Mouse (Mus musculus) G1E (cell line): ENCODE data around the gene Osbpl10. TPM values are rescaled to one million over a fixed set of nuclear protein-coding genes. Genes with fewer than 3 reads are reported as not detected.

ENCODE experiments used
- ATAC-seq: 2 replicates; pipeline ENCODE4 v1.8.0; 2016; ENCODE audit warnings: mild to moderate bottlenecking; ENCODE audit not compliant: insufficient number of reproducible peaks, poor library complexity, low FRiP score, severe bottlenecking; ENCODE audit errors: extremely low read depth
- DNase-seq: peaks from one replicate; pipeline ENCODE4 v3.0.0; 2012; ENCODE audit warnings: low spot score
- H3K27me3 ChIP-seq: 2 replicates; pipeline ENCODE4 v1.6.1; 2012; ENCODE audit warnings: mild to moderate bottlenecking, low read length, inconsistent platforms; ENCODE audit not compliant: insufficient read depth
- H3K36me3 ChIP-seq: replicated peaks from 2 replicates; pipeline ENCODE3; 2012; ENCODE audit warnings: mild to moderate bottlenecking, inconsistent platforms
- H3K4me1 ChIP-seq: 2 replicates; pipeline ENCODE4 v1.6.1; 2012; ENCODE audit warnings: low read depth, low read length, inconsistent platforms, mixed read lengths; ENCODE audit not compliant: insufficient read depth
- H3K4me3 ChIP-seq: 2 replicates; pipeline ENCODE4 v1.5.1; 2012; ENCODE audit warnings: low read depth, mild to moderate bottlenecking, inconsistent platforms, low read length, moderate library complexity, mixed read lengths
- H3K9me3 ChIP-seq: replicated peaks from 2 replicates; pipeline ENCODE4 v1.6.1; 2012; ENCODE audit warnings: inconsistent platforms
- CTCF ChIP-seq: IDR thresholded peaks from 2 replicates; pipeline ENCODE4 v1.5.1; 2012; ENCODE audit warnings: low read depth, low read length, inconsistent platforms, mixed read lengths
- GATA1 ChIP-seq: IDR thresholded peaks from 2 replicates; pipeline ENCODE4 v1.6.1; 2012; ENCODE audit warnings: borderline replicate concordance, low read length, inconsistent platforms, mixed read lengths
- GATA2 ChIP-seq: IDR thresholded peaks from 2 replicates; pipeline ENCODE4 v1.6.1; 2012; ENCODE audit warnings: low read depth, low read length, inconsistent platforms, borderline replicate concordance
- POLR2AphosphoS5 ChIP-seq: IDR thresholded peaks from 2 replicates; pipeline ENCODE4 v1.6.1; 2012; ENCODE audit warnings: low read depth, low read length, inconsistent platforms; ENCODE audit not compliant: insufficient replicate concordance
- TAL1 ChIP-seq: conservative IDR thresholded peaks from 2 replicates; pipeline ENCODE4 v1.6.1; 2012; ENCODE audit warnings: low read depth, low read length, inconsistent platforms, mixed read lengths
- polyA plus RNA-seq: library from polyadenylated mRNA; stranded (reverse); fragments of >175 nt; gene quantifications from 2 replicates; pipeline ENCODE4 v1.2.3, GENCODE M21; 2012
- total RNA-seq, 2 experiments: library from RNA; stranded (forward) in 1 of 2; stranded (reverse) in 1 of 2; fragments of 200-1000 nt in 1 of 2; fragments of >200 nt in 1 of 2; fragmentation: Nextera tagmentation in 1 of 2; gene quantifications; 2 replicates each; pipeline ENCODE4 v1.2.3; 2014 to 2017

The Osbpl10 gene
- total and polyA plus RNA-seq, 3 experiments: 0.05 TPM; not detected in 2

DNA sequence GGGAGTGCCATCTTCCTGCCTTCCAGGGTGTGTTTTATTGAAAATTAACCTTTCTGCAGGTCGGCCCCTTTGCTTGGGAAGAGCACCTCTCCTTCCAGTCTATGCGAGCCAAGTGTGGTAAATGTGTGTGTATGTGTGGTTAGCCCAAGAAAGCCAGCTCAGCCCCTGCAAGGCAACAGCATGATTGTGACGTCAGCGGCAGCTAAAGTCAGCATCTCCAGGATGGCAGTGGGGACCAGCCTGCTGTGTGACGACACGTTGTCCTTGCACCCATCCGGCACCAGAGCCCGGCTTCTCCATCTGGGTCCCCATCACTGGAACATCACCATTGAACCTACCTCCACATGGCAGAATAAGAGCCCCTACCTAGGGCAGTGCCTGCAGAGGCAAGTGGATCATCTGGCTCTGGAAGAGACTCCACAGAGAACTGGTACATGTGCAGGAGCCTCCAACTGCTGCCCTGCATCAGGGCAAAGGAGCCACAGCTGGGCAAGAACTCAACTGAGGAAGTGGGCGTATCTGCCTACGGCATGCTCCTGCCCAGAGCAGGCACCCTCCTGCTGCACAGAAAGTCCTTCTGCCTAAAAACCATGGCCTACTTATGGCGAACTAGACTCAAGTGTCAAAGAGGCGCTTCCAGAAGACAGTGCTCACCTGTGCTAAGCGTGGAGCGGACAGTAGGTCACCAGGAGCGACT lies 221.9 kb downstream of the Osbpl10 start:
- TF ChIP-seq POLR2AphosphoS5 (no peak), TAL1 (no peak), CTCF (no peak)
- Histone ChIP-seq H3K36me3 (no peaks in the 10 kb centered on the region), H3K4me3 (no peak overlapping the region), H3K9me3 (peaks cover 62% of the 10 kb centered on the region), H3K27me3 (no peaks in the 10 kb centered on the region), H3K4me1 (no peaks in the 10 kb centered on the region)
- DNase-seq (no peak), ATAC-seq (no peak)

- no peak for ATAC-seq
- TF ChIP-seq GATA2: no peak
- TF ChIP-seq CTCF: no peak
- no peak for TF ChIP-seq GATA1
- TF ChIP-seq POLR2AphosphoS5: no peak
- no peak for TF ChIP-seq TAL1
- no peak overlapping the region for H3K4me3 ChIP-seq
- no peaks in the 10 kb centered on the region for H3K4me1 ChIP-seq
- DNase-seq: no peak
- H3K36me3 ChIP-seq: no peaks in the 10 kb centered on the region
- peaks cover 60% of the 10 kb centered on the region for H3K9me3 ChIP-seq
- H3K27me3 ChIP-seq: no peaks in the 10 kb centered on the region
Measured at GRCm38 (mm10) chr9:115201264-115201663, 222.9 kb downstream of the Osbpl10 start.

- Histone ChIP-seq H3K9me3 (peaks cover 52% of the 10 kb centered on the region), H3K27me3 (no peaks in the 10 kb centered on the region), H3K36me3 (no peaks in the 10 kb centered on the region), H3K4me1 (no peaks in the 10 kb centered on the region), H3K4me3 (no peak overlapping the region)
- ATAC-seq (no peak), DNase-seq (no peak)
- TF ChIP-seq POLR2AphosphoS5: no peak
- TF ChIP-seq CTCF: no peak
- TF ChIP-seq GATA1: no peak
- TF ChIP-seq GATA2: no peak
Measured at GRCm38 (mm10) chr9:115203136-115203535, 224.8 kb downstream of the Osbpl10 start.

- TF ChIP-seq GATA2 (no peak), CTCF (no peak), TAL1 (no peak), POLR2AphosphoS5 (no peak), GATA1 (no peak)
- DNase-seq (no peak), ATAC-seq (no peak)
- H3K36me3 ChIP-seq: no peaks in the 10 kb centered on the region
- no peaks in the 10 kb centered on the region for H3K4me1 ChIP-seq
- no peaks in the 10 kb centered on the region for H3K27me3 ChIP-seq
- H3K4me3 ChIP-seq: no peak overlapping the region
- H3K9me3 ChIP-seq: peaks cover 50% of the 10 kb centered on the region
Measured at GRCm38 (mm10) chr9:115205491-115205890, 227.1 kb downstream of the Osbpl10 start.

GRCm38 (mm10) chr9:115206219-115206618 lies 227.8 kb downstream of the Osbpl10 start:
- no peak overlapping the region for H3K4me3 ChIP-seq
- no peak for DNase-seq
- TF ChIP-seq GATA2 (no peak), CTCF (no peak), POLR2AphosphoS5 (no peak), TAL1 (no peak), GATA1 (no peak)
- no peaks in the 10 kb centered on the region for H3K4me1 ChIP-seq
- no peaks in the 10 kb centered on the region for H3K27me3 ChIP-seq
- peaks cover 45% of the 10 kb centered on the region for H3K9me3 ChIP-seq
- no peak for ATAC-seq
- H3K36me3 ChIP-seq: no peaks in the 10 kb centered on the region

DNA sequence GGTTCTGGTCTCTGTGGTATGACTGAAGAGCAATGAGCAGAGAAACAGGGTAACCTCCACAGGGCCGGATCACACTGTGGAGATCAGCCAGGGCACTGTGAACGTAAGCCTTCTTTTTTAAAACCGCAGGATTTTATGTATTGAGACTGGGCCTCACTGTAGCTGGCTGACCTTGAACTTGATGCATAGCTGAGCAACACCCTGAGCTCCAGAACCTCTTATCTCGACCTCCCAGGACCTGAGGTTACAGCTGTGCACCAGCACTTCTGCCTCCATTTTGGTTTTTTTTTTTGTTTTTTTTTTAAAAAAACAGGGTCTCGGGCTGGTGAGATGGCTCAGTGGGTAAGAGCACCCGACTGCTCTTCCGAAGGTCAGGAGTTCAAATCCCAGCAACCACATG lies 231.4 kb downstream of the Osbpl10 start:
- Histone ChIP-seq H3K36me3 (no peaks in the 10 kb centered on the region), H3K9me3 (peaks cover 38% of the 10 kb centered on the region), H3K4me1 (no peaks in the 10 kb centered on the region), H3K27me3 (no peaks in the 10 kb centered on the region), H3K4me3 (no peak overlapping the region)
- no peak for TF ChIP-seq CTCF
- no peak for TF ChIP-seq GATA2
- TF ChIP-seq TAL1: no peak
- no peak for TF ChIP-seq GATA1
- no peak for TF ChIP-seq POLR2AphosphoS5
- no peak for ATAC-seq
- DNase-seq: no peak

GRCm38 (mm10) chr9:115210535-115210934 lies 232.2 kb downstream of the Osbpl10 start:
- ATAC-seq (no peak), DNase-seq (no peak)
- Histone ChIP-seq H3K36me3 (no peaks in the 10 kb centered on the region), H3K9me3 (peaks cover 38% of the 10 kb centered on the region), H3K27me3 (no peaks in the 10 kb centered on the region), H3K4me1 (no peaks in the 10 kb centered on the region), H3K4me3 (no peak overlapping the region)
- TF ChIP-seq GATA1 (no peak), TAL1 (no peak), POLR2AphosphoS5 (no peak), GATA2 (no peak), CTCF (no peak)
